Mouse (Mus musculus) liver, postnatal 0 days (tissue): ENCODE measurements at regions not wholly inside any gene's neighbourhood (a gene's known extent, or its start where the extent isn't known, plus 50 kb on each side); places are given as distances from the start of the nearest gene placed in this dataset.
"Not testable (repeated sequence)": the region's sequence is repeated elsewhere in the genome, so short reads cannot be mapped to it uniquely, and the experiment has no call there.

Source experiments
- ATAC-seq: fragments of 200-750 bp; cut with Nextera tagmentation; 2 replicates; pipeline ENCODE4 v1.8.0; 2017; ENCODE audit warnings: mild to moderate bottlenecking, moderate library complexity
- DNase-seq: peaks from one replicate; pipeline ENCODE4 v3.0.0-alpha.2; 2016
- H3K27ac ChIP-seq: fragments of 300-500 bp; sonication (generic); 2 replicates; pipeline ENCODE4 v1.5.1; 2014; ENCODE audit warnings: antibody characterized with exemption, moderate library complexity, mild to moderate bottlenecking, low read depth
- H3K27me3 ChIP-seq: fragments of 300-500 bp; sonication (generic); 2 replicates; pipeline ENCODE4 v1.6.1; 2014; ENCODE audit warnings: low read length, control low read depth, mixed read lengths; ENCODE audit not compliant: insufficient read depth
- H3K36me3 ChIP-seq: fragments of 300-500 bp; sonication (generic); replicated peaks from 2 replicates; pipeline ENCODE4 v1.6.1; 2014; ENCODE audit warnings: mild to moderate bottlenecking, control low read depth, low read length, moderate library complexity, mixed read lengths; ENCODE audit not compliant: insufficient read depth
- H3K4me1 ChIP-seq: fragments of 300-500 bp; sonication (generic); 2 replicates; pipeline ENCODE4 v1.6.1; 2014; ENCODE audit warnings: antibody characterized with exemption, mild to moderate bottlenecking, control low read depth; ENCODE audit not compliant: insufficient read depth
- H3K4me2 ChIP-seq: fragments of 300-500 bp; sonication (generic); 2 replicates; pipeline ENCODE4 v1.6.1; 2014; ENCODE audit warnings: low read depth, mild to moderate bottlenecking, low read length, moderate library complexity, mixed read lengths
- H3K4me3 ChIP-seq: fragments of 300-500 bp; sonication (generic); 2 replicates; pipeline ENCODE4 v1.5.1; 2014; ENCODE audit warnings: low read depth, low read length
- H3K9ac ChIP-seq: fragments of 300-500 bp; sonication (generic); replicated peaks from 2 replicates; pipeline ENCODE4 v1.6.1; 2014; ENCODE audit warnings: mild to moderate bottlenecking, moderate library complexity
- H3K9me3 ChIP-seq: fragments of 300-500 bp; sonication (generic); 2 replicates; pipeline ENCODE4 v1.6.1; 2016; ENCODE audit warnings: mild to moderate bottlenecking, control low read depth, low read length, mixed read lengths
- CTCF ChIP-seq: sonication (generic); IDR thresholded peaks from 2 replicates; pipeline ENCODE4 v1.5.1; 2016; ENCODE audit warnings: antibody characterized with exemption, low read depth
- EP300 ChIP-seq: IDR thresholded peaks from 2 replicates; pipeline ENCODE4 v1.6.1; 2016; ENCODE audit warnings: antibody characterized with exemption, low read depth, mild to moderate bottlenecking
- WGBS: fragments of 180-500 bp; shearing (Covaris S2); extraction: QIAGEN DNeasy Blood & Tissue Kit; methylation state at CpG from one replicate; pipeline ENCODE4 v1.1.7; 2014; ENCODE audit not compliant: insufficient replicate concordance; 5-methylcytosine and 5-hydroxymethylcytosine counted together

DNA sequence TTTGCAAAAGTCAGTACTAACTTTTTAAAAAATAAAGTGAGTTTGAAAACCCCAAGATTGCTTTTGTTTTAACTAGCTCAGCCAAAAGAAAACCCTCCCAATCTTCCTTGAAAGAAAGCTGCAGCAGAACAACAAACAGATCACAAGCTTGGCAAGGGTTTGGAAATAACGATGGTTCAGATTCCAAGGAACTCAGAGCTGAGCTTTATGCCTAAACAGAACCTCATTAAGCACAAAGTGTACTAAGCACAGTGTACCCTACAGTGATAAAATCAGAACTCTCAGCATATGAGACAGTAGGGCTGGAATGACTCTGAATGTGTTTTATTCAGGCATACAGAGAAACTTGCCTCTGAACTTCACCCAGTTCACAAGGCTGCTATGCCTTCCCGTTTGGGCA is 77.9 kb upstream of the Pnpt1 start:
- no peaks in the 10 kb centered on the region for H3K4me1 ChIP-seq
- no peak for ATAC-seq
- H3K4me2 ChIP-seq = no peak overlapping the region
- H3K9me3 ChIP-seq = no peaks in the 10 kb centered on the region
- H3K9ac ChIP-seq = no peak overlapping the region
- H3K4me3 ChIP-seq = no peak overlapping the region
- no peak for DNase-seq
- H3K27ac ChIP-seq = no peak overlapping the region
- H3K36me3 ChIP-seq = no peaks in the 10 kb centered on the region
- WGBS = 76% methylated on average over 2 of the region's 2 CpGs
- no peaks in the 10 kb centered on the region for H3K27me3 ChIP-seq
- no peak for TF ChIP-seq EP300

DNA sequence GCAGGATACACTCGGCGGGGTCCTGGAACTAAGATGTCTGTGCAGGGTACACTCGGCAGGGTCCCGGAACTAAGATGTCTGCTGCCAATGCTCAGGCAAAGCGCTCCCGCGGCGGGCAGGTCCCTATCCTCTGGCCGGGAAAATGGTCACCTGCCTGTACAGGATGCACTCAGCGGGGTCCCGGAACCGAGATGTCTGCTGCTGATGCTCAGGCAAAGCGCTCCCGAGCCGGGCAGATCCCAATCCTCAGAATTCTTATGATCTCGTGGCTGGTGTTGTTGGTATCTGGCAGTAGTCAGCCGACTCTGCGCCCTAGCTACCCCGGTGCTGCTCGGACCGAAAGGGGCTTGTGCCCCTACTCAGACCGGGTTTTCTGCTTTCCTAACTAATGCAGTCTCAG is 61.0 kb upstream of the Pnpt1 start:
- 85% methylated on average over 20 of the region's 22 CpGs for WGBS
- not testable (repeated sequence) for H3K4me3 ChIP-seq, H3K36me3 ChIP-seq

DNA sequence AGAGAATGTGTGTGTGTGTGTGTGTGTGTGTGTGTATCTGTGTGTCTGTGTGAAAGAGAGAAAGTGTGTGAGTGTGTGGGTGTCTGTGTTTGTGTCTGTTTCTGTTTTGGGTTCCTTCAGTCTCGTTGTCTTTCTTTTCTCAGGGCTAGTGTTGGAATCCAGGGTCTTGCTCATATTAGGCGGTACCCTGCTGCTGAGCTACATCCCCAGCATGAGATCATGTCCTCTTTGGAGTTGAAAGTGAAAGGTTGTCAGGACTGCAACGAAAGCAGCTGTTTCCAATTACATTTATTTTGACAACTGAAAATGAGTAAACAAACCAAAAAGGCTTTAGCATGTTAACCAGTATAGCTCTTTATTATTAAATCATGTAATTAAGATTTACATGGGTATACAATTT is 58.3 kb upstream of the Pnpt1 start:
- WGBS = 54% methylated on average over 3 of the region's 3 CpGs
- Histone ChIP-seq H3K36me3 (no peaks in the 10 kb centered on the region), H3K9me3 (no peaks in the 10 kb centered on the region), H3K27me3 (no peaks in the 10 kb centered on the region), H3K4me3 (no peak overlapping the region), H3K4me2 (no peak overlapping the region), H3K9ac (no peak overlapping the region), H3K27ac (no peak overlapping the region), H3K4me1 (no peaks in the 10 kb centered on the region)
- DNase-seq = no peak
- TF ChIP-seq EP300 = no peak
- no peak for TF ChIP-seq CTCF
- no peak for ATAC-seq

More for the DNA sequence above, 61.0 kb upstream of the Pnpt1 start:
- not testable (repeated sequence) for H3K27me3 ChIP-seq, ATAC-seq, H3K4me1 ChIP-seq, H3K4me2 ChIP-seq, H3K9me3 ChIP-seq, H3K9ac ChIP-seq, H3K27ac ChIP-seq, DNase-seq
